Mouse (Mus musculus) ES-Bruce4 (cell line): ENCODE results near the gene Stard9.

Experiments used
- CTCF ChIP-seq: IDR thresholded peaks from one replicate; pipeline ENCODE4 v1.8.1; 2011; ENCODE audit warnings: low read depth, low read length
- POLR2A ChIP-seq: IDR thresholded peaks from one replicate; pipeline ENCODE4 v1.8.1; 2011; ENCODE audit warnings: low read length; ENCODE audit not compliant: insufficient read depth

GRCm38 (mm10) chr2:120659318-120659717 is 30.4 kb downstream of the Stard9 start:
- TF ChIP-seq CTCF (no peak), POLR2A (no peak)
